Mouse (Mus musculus): ENCODE measurements around the gene Ube2t.

Gene Ube2t

GRCm38 (mm10) chr1:134995437-134995836, 33.1 kb downstream of the Ube2t start:
- DNase-seq (ENCODE audit: low spot score), result no peak

DNA sequence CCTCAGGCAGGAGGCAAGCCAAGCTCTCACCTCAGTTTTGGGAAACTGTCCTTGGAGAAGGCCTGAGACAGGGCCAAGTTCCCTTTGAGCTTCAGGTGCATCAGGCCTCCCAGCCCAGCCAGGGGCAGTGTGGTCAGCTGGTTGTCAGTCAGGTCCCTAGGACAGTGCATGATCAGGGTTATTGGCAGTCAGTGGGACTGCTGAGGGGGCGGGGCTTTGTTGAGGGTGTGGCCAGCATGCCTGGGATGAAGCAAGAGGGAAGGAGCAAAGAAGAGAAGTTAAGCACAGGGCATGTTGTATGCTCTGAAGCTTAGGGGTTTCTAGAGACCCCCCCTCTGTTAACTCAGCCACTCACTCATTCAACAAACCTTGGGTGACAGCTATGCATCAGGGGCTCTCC, 33.6 kb downstream of the Ube2t start:
- no peak for DNase-seq (ENCODE audit: low spot score)

GRCm38 (mm10) chr1:134996471-134996870, 34.1 kb downstream of the Ube2t start:
- no peak for DNase-seq (ENCODE audit: low spot score)

DNA sequence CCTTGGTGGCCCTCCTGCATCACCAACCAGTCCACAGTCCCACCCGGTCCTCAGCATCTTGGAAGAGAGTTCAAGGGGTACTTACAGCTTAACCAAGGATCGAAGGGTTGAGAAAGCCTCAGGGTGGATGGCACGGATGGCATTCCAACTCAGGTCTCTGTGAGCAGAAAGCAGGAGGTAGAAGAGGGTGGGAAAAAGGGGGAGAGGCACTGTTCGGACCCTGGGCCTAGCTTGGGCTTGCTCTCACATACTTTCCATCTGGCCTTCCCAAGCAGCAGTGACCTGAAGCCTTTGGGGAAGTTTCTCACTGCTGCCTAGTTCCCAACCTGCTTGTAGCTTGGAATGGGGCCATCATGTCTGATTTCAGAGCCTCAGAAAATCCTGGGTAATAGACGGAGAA, 35.2 kb downstream of the Ube2t start:
- no peak for DNase-seq (ENCODE audit: low spot score)

GRCm38 (mm10) chr1:134998231-134998630, 35.9 kb downstream of the Ube2t start:
- DNase-seq (ENCODE audit: low spot score), result no peak

- DNase-seq (ENCODE audit: low spot score), result no peak
These were observed 38.2 kb downstream of the Ube2t start for GRCm38 (mm10) chr1:135000527-135000926.

GRCm38 (mm10) chr1:135003346-135003745, 41.0 kb downstream of the Ube2t start:
- no peak for DNase-seq (ENCODE audit: low spot score)

DNA sequence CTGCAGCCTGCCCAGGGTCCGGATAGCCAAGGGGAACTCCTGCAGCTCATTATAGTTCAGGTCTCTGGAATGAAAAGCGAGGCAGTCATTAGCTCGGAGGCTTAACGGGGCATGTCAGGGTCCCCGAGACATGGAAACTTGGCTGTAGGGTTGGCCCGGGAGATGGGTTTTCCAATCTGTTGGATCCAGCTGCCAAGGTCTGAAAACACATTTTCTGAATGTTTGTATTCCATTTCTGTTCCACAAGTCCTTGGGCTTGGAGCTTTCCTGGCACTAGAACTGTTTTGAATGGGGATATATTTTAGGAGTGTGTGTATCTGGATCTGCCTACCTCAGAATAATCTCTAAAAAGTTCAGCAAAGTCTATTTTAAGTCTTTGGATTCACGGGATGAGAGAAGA, 43.3 kb downstream of the Ube2t start:
- no peak for DNase-seq (ENCODE audit: low spot score)

- no peak for DNase-seq (ENCODE audit: low spot score)
These were observed 47.5 kb downstream of the Ube2t start for GRCm38 (mm10) chr1:135009833-135010232.

DNA sequence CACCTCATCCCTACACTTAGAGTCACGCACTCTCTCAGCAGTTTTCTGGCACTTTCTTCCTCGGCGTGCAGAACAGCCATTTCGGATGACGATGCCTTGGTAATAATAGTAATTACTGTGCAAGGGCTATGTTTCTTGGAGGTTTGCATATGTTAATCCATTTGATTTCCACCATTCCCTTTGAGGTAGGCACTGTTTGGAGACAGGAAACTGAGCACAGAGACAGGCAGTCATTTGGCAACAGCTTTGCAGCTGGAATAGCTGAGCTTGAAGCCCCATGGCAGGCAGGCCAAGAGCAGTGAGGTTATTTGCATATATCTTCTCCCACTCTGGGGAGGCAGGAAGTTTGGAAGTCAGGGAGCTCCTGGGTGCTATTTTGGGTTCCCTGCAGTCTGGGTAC, 49.5 kb downstream of the Ube2t start:
- no peak for DNase-seq (ENCODE audit: low spot score)

DNA sequence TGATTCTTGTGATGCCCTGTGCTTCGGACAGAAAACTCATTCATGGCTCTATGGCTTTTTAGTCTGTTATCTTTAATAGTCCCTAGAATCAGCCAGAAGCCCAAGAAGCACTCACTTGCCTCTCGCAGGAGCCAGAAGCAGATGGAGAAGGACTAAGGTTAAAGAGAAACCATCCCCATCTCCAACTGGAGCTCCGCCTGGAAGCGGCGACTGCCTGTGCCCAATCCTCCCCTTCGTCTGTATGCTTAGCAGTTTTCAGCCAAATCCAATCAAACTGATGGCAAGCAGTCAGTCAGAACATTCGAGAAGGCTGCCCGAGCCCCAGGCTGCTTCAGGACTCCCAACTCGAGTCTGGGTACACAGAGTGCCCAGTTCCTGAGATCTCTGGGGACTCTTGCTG, 50.1 kb downstream of the Ube2t start:
- DNase-seq (ENCODE audit: low spot score), result no peak

- no peak for DNase-seq (ENCODE audit: low spot score)
These were observed 52.6 kb downstream of the Ube2t start for GRCm38 (mm10) chr1:135014921-135015445.

DNA sequence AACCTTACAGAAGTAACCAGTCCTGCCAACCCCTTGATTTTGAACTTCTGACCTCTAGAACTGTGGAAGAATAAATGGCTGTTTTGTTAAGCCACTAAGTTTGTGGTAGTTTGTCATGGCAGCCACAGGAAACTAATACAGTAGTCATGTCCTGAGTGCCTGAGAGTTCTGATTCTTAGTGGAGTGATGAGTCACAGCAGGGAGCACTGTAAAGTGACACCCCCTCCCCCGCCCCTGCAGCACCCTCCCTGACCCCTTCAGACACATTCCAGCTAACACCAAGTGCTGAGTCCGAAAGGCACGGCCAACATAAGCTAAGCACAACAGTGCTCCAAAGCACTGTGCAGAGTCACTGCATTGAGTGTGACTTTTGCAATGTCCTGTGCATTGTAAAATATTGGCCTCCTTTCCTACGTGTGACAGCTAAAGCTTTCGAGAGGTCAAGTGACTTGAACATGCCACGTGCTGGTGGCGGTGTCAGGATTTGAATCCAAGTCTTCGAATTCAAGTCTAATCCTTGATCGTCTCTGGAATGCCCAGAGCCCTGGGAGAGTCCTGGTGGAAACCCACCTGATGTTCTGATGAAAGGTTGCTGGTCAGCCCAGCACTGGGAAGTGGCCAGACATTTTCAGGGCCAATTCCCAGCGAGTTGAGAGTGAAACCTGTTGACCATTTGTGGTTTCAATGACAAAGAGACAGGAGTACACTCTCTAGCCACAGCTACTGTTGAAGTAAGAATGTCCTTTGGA, 54.7 kb downstream of the Ube2t start:
- no peak for DNase-seq (ENCODE audit: low spot score)

GRCm38 (mm10) chr1:135017656-135018015, 55.3 kb downstream of the Ube2t start:
- no peak for DNase-seq (ENCODE audit: low spot score)

DNA sequence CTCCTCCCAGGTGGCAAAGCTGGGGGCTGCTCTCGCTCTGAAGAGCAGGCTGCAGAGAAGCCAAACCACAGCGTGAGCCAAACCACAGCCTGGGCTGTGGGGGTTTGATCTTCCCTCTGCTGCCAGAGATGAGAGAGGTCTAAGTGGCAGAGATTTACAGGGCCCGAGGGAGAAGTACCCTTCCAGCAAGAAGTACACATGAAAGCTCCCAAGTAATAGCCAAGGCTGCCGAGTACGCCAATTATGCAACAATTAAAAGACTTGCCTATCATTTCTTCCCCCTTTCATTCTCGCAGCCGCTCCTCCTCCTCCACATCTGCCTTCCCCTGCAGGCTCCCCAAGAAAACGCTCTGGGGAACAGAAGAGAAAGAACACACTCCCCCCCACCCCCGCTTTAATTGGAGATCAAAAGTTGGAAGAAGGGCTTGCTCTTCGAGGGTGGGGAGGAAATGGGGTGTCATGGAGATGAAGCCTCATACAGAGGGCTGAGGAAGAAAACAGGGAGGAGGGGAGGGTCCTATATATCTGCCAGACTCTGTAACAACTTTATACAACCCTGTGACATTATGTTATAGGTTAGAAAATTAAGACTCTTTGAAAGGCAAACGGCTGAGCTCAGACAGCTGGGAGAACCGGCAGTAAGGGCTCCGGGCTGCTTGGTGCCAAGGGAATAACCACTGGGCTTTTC, 56.9 kb downstream of the Ube2t start:
- no peak for DNase-seq (ENCODE audit: low spot score)

DNA sequence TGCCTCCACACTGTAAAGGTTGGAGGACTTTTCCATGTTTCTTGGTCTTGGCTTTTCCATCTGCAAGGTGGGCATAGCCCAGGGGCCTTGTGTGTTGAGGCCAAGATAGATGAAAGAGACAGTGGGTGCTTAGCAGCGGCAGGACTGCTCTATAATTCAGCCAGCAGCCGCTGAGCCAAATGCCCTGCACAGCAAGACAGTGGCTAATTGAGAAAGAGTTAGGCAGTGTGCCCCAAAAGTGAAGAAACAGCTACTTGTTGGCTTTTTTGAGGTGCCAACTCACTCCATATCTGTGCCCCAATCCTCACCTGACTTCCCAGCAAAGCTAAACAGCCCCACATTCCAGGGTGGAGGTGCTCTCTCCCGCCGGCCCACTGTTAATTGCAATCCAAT, 57.4 kb downstream of the Ube2t start:
- DNase-seq (ENCODE audit: low spot score), result no peak

GRCm38 (mm10) chr1:135020281-135020940, 58.0 kb downstream of the Ube2t start:
- DNase-seq (ENCODE audit: low spot score), result no peak

GRCm38 (mm10) chr1:135020970-135021369, 58.6 kb downstream of the Ube2t start:
- no peak for DNase-seq (ENCODE audit: low spot score)

GRCm38 (mm10) chr1:135021936-135022335, 59.6 kb downstream of the Ube2t start:
- no peak for DNase-seq (ENCODE audit: low spot score)

- DNase-seq (ENCODE audit: low spot score), result no peak
These were observed 61.2 kb downstream of the Ube2t start for GRCm38 (mm10) chr1:135023583-135023982.

All from layer of hippocampus, adult 9-10 months (tissue).